Mouse (Mus musculus): ENCODE measurements at regions not wholly inside any gene's neighbourhood (a gene's known extent, or its start where the extent isn't known, plus 50 kb on each side); places are given as distances from the start of the nearest gene placed in this dataset.

- TF ChIP-seq CTCF (IDR thresholded peaks at IDR 0.05; ENCODE audit: extremely low read depth, insufficient read depth, low read length) (no peak), POLR2A (IDR thresholded peaks at IDR 0.05; ENCODE audit: extremely low read depth, insufficient read depth, low read length) (no peak)
Measured at GRCm38 (mm10) chr1:137692525-137692924, 483.0 kb downstream of the Ptprc start.

Data from cortical plate, adult 2 months (tissue).